Mouse (Mus musculus) liver, adult 2 months (tissue): ENCODE data around the gene Tsc22d3. TPM values are rescaled to one million over a fixed set of nuclear protein-coding genes. Genes with fewer than 3 reads are reported as not detected.

Experiments
- DNase-seq: peaks from one replicate; pipeline ENCODE4 v3.0.0-alpha.2; 2011; ENCODE audit warnings: low read depth, low spot score; ENCODE audit errors: extremely low read depth
- H3K27ac ChIP-seq: fragments of 200-500 bp; replicated peaks from 2 replicates; pipeline ENCODE4 v1.5.1; 2012; ENCODE audit warnings: low read depth, mild to moderate bottlenecking, control low read depth, inconsistent platforms, low read length; ENCODE audit not compliant: insufficient read depth
- H3K27me3 ChIP-seq: fragments of 200-500 bp; 2 replicates; pipeline ENCODE4 v1.6.1; 2012; ENCODE audit warnings: mild to moderate bottlenecking, moderate library complexity, low read length, inconsistent platforms; ENCODE audit not compliant: control insufficient read depth, insufficient read depth
- H3K36me3 ChIP-seq: fragments of 200-500 bp; 2 replicates; pipeline ENCODE4 v1.6.1; 2012; ENCODE audit warnings: low read length, inconsistent platforms; ENCODE audit not compliant: control insufficient read depth, insufficient read depth
- H3K4me1 ChIP-seq: fragments of 200-500 bp; 2 replicates; pipeline ENCODE4 v1.6.1; 2011; ENCODE audit warnings: low read length; ENCODE audit not compliant: control insufficient read depth, insufficient read depth
- H3K4me3 ChIP-seq: fragments of 200-500 bp; 2 replicates; pipeline ENCODE4 v1.5.1; 2011; ENCODE audit warnings: low read depth, mild to moderate bottlenecking, control low read depth, low read length, moderate library complexity; ENCODE audit not compliant: insufficient read depth
- H3K79me2 ChIP-seq: fragments of 200-500 bp; 2 replicates; pipeline ENCODE4 v1.6.1; 2012; ENCODE audit warnings: inconsistent platforms, mild to moderate bottlenecking, low read length, moderate library complexity; ENCODE audit not compliant: control insufficient read depth, insufficient read depth
- H3K9ac ChIP-seq: fragments of 200-500 bp; 2 replicates; pipeline ENCODE4 v1.6.1; 2012; ENCODE audit warnings: low read depth, mild to moderate bottlenecking, control low read depth, inconsistent platforms, low read length
- CTCF ChIP-seq: fragments of 200-500 bp; IDR thresholded peaks from 2 replicates; pipeline ENCODE4 v1.5.1; 2011; ENCODE audit warnings: low read depth, low read length, control low read depth
- POLR2A ChIP-seq: fragments of 200-500 bp; IDR thresholded peaks from 2 replicates; pipeline ENCODE4 v1.6.1; 2011; ENCODE audit warnings: low read length, control low read depth; ENCODE audit not compliant: insufficient read depth; ENCODE audit errors: extremely low read depth
- WGBS: fragments of 180-500 bp; shearing (Covaris S2); methylation state at CpG from one replicate; pipeline ENCODE4 v1.1.7; 2018; 5-methylcytosine and 5-hydroxymethylcytosine counted together
- polyA plus RNA-seq: library from polyadenylated mRNA; depleted of rRNA; stranded (reverse); fragments of >200 nt; gene quantifications from 2 replicates; pipeline ENCODE4 v1.2.3, GENCODE M21; 2012; rRNA removed
- total RNA-seq: library from RNA; depleted of rRNA; stranded (reverse); fragments of >200 nt; gene quantifications from 2 replicates; pipeline ENCODE4 v1.2.3, GENCODE M21; 2014; rRNA removed

Tsc22d3 gene
- 158 and 194 TPM in 2 replicates for total RNA-seq
- 56.1 and 103 TPM in 2 replicates for polyA plus RNA-seq

GRCm38 (mm10) chrX:140600410-140601109, at the start of gene Tsc22d3:
Gene Tsc22d3, minus strand, starts transcription at chrX:140600659.
- peak within 1 kb of the TSS; percentile 92 for H3K4me3 ChIP-seq
- peaks cover 2% of the 10 kb centered on the region; the same call in 1 of the 2 replicates for H3K36me3 ChIP-seq
- H3K79me2 ChIP-seq, result peaks cover 9% of the 10 kb centered on the region
- WGBS, result 2% methylated on average over 28 of the region's 28 CpGs
- no peaks in the 10 kb centered on the region for H3K27me3 ChIP-seq
- H3K4me1 ChIP-seq, result peaks cover 4% of the 10 kb centered on the region; the same call in 1 of the 2 replicates
- peak within 1 kb of the TSS; percentile 97 for H3K9ac ChIP-seq
- DNase-seq, result peak; percentile 71
- no peak for TF ChIP-seq POLR2A
- TF ChIP-seq CTCF, result peak; percentile 75
- H3K27ac ChIP-seq, result peak within 1 kb of the TSS; percentile 92

- Histone ChIP-seq H3K9ac (no peak overlapping the region), H3K27me3 (no peaks in the 10 kb centered on the region), H3K36me3 (no peaks in the 10 kb centered on the region), H3K27ac (no peak overlapping the region), H3K79me2 (no peaks in the 10 kb centered on the region), H3K4me1 (no peaks in the 10 kb centered on the region), H3K4me3 (no peak overlapping the region)
- WGBS, result 85% methylated on average over 2 of the region's 2 CpGs
- TF ChIP-seq CTCF, result no peak
- no peak for DNase-seq
Measured at GRCm38 (mm10) chrX:140639592-140639991, 39.1 kb upstream of the Tsc22d3 start.

- 82% methylated on average over 5 of the region's 5 CpGs for WGBS
- Histone ChIP-seq H3K27me3 (no peaks in the 10 kb centered on the region), H3K36me3 (no peaks in the 10 kb centered on the region), H3K4me3 (no peak overlapping the region), H3K9ac (no peak overlapping the region), H3K27ac (no peak overlapping the region), H3K79me2 (no peaks in the 10 kb centered on the region), H3K4me1 (no peaks in the 10 kb centered on the region)
- TF ChIP-seq POLR2A (no peak), CTCF (no peak)
- peak; percentile 4 for DNase-seq
Measured at GRCm38 (mm10) chrX:140638028-140638427, 37.6 kb upstream of the Tsc22d3 start.

GRCm38 (mm10) chrX:140624875-140625594, 24.6 kb upstream of the Tsc22d3 start:
- WGBS, result 47% methylated on average over 12 of the region's 12 CpGs
- no peak overlapping the region for H3K4me3 ChIP-seq
- no peak for TF ChIP-seq POLR2A
- no peaks in the 10 kb centered on the region for H3K27me3 ChIP-seq
- no peaks in the 10 kb centered on the region for H3K36me3 ChIP-seq
- no peak overlapping the region for H3K27ac ChIP-seq
- no peak for DNase-seq
- no peaks in the 10 kb centered on the region for H3K79me2 ChIP-seq
- H3K4me1 ChIP-seq, result no peaks in the 10 kb centered on the region
- H3K9ac ChIP-seq, result no peak overlapping the region

- Histone ChIP-seq H3K4me1 (no peaks in the 10 kb centered on the region), H3K27ac (no peak overlapping the region), H3K36me3 (no peaks in the 10 kb centered on the region), H3K4me3 (no peak overlapping the region), H3K27me3 (no peaks in the 10 kb centered on the region), H3K79me2 (no peaks in the 10 kb centered on the region), H3K9ac (no peak overlapping the region)
- no peak for TF ChIP-seq CTCF
- TF ChIP-seq POLR2A, result no peak
- no peak for DNase-seq
- WGBS, result 86% methylated on average over 4 of the region's 4 CpGs
Measured at GRCm38 (mm10) chrX:140609938-140610337, 9.5 kb upstream of the Tsc22d3 start.

GRCm38 (mm10) chrX:140601884-140602283, 1.4 kb upstream of the Tsc22d3 start:
- no peak overlapping the region for H3K9ac ChIP-seq
- TF ChIP-seq CTCF (no peak), POLR2A (no peak)
- H3K27ac ChIP-seq, result no peak overlapping the region
- no peaks in the 10 kb centered on the region for H3K27me3 ChIP-seq
- no peak overlapping the region for H3K4me3 ChIP-seq
- no peaks in the 10 kb centered on the region for H3K36me3 ChIP-seq
- H3K79me2 ChIP-seq, result peaks cover 9% of the 10 kb centered on the region
- WGBS, result 72% methylated on average over 3 of the region's 3 CpGs
- peaks cover 4% of the 10 kb centered on the region; the same call in 1 of the 2 replicates for H3K4me1 ChIP-seq
- DNase-seq, result no peak
